Mouse (Mus musculus): ENCODE measurements at regions not wholly inside any gene's neighbourhood (a gene's known extent, or its start where the extent isn't known, plus 50 kb on each side); places are given as distances from the start of the nearest gene placed in this dataset.
A peak's percentile ranks its signal among the peaks of the same experiment; 100 is the strongest.

DNA sequence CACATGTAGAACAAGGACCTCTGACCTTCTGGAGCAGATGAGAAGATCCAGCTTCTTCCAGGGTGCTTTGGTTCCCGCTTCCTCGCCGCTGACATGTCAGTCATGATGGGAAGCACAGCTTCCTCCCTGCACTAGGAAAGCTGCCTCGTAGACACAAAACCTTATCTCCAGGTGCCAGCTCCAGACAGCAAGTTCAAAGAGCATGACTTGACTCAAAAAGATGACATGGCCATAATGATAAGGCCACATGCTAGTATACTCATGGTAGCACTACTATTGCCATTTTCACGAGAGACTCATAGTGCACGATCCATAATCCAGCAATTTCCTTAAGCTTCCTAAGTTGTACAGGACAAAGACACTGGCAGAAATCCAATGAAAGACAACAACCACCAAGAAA is 272.1 kb downstream of the Gm9195 start:
- DNase-seq (ENCODE audit: low read depth) = no peak

DNA sequence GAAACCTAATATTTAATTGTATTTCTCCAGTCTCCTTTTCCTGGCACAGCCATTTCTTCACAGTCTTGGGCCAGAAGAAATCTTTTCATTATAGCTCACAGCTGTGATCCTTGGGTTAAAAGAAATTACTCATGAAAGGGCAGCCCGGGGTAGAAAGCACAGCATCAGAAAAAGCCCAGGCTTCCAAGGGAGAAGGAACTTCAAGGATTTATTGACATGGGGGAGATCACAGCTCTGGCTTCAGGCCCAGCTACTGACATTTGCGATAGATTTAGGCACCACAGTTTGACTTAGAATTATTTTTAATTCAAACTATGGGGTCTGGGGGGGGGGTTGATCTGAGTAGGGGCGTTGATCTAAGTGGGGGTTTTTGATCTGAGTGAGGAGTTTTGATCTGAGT is 291.3 kb downstream of the Gm9195 start:
- DNase-seq (ENCODE audit: low read depth) = no peak

GRCm38 (mm10) chr14:72199900-72200299 is 291.7 kb downstream of the Gm9195 start:
- no peak for DNase-seq (ENCODE audit: low read depth)

- DNase-seq (ENCODE audit: low read depth) = no peak
Measured at GRCm38 (mm10) chr14:72197972-72198371, 293.7 kb downstream of the Gm9195 start.

DNA sequence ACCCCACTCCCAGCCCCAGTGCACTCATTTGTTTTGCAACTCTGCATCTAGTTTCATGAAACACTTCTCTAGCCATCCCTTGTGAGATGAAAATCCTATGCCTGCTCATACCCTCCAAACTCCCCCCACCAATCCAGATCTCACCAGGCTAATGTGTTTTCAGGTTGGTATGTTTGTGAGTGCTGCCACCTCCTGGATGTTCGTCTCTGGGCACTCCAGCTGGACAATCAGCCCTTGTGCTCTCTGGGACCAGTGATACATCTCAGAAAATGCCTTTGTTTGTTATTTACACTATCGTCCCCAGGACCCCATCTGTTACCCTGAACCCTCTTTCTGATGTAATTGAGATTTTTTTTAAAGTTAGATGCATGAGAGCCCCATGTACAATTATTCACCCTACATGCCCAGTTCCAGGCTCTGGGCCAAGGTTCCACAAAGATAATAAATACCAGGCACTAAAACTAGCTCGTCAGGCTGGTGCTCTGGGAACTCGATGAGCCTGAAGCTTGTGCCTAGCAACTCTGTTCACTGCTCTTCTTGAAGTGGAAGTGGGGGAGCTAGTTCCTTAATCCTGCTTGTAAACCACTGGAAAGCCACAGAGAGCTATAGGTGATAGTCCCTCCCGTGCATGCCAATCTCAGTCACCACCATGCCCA is 304.2 kb downstream of the Gm9195 start:
- DNase-seq (ENCODE audit: low read depth) = no peak

DNA sequence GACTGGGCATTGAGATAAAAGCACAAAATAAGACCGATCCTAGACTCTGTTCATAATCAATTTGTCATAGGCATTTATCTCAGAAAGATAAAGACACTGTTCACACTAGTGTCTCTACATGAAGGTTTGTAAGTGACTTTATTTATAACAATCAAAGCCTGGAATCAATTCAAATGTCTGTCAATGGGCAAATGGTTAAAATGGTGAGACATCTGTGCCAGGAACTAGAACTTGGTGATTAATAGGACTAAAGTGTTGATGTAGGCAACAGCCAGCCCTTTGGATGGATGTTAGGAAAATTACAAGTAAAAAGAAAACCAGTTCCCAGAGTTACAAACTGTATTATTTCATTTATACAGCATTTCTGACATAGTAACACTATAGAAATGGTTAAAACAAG is 315.9 kb downstream of the Gm9195 start:
- no peak for DNase-seq (ENCODE audit: low read depth)

- DNase-seq (ENCODE audit: low read depth) = no peak
Measured at GRCm38 (mm10) chr14:72172549-72173405, 318.9 kb downstream of the Gm9195 start.

- no peak for DNase-seq (ENCODE audit: low read depth)
Measured at GRCm38 (mm10) chr14:72171777-72172176, 319.9 kb downstream of the Gm9195 start.

DNA sequence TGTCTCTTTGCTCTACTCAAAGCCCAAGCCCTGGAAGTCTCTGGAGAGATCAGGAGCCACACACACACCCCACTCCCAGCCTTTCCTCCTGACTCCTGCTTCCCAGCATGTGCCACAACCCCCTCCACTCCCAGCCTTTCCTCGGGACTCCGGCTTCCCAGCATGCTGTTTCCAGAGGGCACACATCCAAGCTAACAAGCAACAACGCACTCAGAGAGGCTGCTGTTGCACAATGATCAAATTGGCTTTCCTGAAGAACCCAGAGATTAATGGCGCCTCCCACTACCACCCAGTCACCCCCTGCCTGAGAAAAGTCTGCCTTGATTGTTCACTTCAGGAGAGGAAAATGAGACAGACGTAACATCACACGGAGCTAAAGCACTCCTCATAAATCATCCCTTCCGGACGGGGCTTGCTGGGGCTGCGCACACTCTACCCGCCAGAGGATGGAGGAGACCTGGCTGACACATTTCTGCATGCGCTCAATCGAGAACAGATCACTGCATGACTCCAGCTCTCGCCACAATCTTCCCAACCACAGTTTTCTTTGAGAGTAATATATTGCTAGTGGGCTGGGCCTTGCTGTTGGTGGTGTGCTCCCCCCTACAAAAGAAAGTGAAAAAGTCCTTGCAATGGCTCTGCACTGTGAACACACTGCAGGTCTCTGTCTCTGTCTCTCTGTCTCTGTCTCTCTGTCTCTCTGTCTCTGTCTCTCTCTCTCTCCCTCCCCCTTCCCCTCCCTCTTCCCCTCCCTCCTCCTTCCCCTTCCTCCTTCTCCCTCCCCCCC is 332.9 kb downstream of the Gm9195 start:
- no peak for DNase-seq (ENCODE audit: low read depth)

DNA sequence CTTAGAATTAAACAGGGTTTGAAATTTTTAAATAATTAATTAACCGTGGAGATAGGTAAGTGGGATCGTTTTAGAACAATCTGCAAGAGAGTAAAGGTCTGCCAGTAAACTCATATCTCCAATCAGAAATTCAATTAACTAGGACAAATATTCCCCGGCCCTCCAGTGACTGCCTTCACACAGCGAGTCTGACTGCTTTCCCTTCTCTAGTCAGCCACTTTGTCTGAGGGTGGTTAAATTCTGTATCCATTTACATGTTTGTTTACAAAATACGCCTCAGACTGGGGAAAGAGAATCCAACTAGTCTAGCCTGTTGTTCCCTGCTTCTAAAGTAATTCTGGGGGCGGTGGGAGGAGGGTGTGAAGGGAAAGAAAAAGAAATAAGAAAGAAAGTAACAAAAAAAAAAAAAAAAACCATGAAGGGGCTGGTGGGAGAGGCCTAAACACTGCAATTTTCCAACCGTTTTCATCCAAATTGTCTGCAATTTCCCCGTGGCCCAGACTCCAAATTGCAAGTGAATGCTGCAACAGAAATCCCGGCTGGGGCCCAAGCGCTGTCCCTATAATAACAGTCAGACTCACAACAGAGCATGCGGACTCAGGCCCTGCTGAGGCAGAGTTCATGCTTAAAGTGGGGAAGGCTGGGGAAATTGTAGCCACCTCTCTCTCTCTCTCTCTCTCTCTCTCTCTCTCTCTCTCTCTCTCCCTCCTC is 336.3 kb downstream of the Gm9195 start:
- no peak for DNase-seq (ENCODE audit: low read depth)

GRCm38 (mm10) chr14:72151676-72152075 is 340.0 kb downstream of the Gm9195 start:
- DNase-seq (ENCODE audit: low read depth) = no peak

GRCm38 (mm10) chr14:72149463-72149862 is 342.2 kb downstream of the Gm9195 start:
- no peak for DNase-seq (ENCODE audit: low read depth)

GRCm38 (mm10) chr14:72148886-72149285 is 342.8 kb downstream of the Gm9195 start:
- no peak for DNase-seq (ENCODE audit: low read depth)

GRCm38 (mm10) chr14:72146381-72146780 is 345.3 kb downstream of the Gm9195 start:
- DNase-seq (ENCODE audit: low read depth) = no peak

GRCm38 (mm10) chr14:72142883-72143487 is 348.7 kb downstream of the Gm9195 start:
- DNase-seq (ENCODE audit: low read depth) = no peak

GRCm38 (mm10) chr14:72141136-72141535 is 350.5 kb downstream of the Gm9195 start:
- DNase-seq (ENCODE audit: low read depth) = no peak

DNA sequence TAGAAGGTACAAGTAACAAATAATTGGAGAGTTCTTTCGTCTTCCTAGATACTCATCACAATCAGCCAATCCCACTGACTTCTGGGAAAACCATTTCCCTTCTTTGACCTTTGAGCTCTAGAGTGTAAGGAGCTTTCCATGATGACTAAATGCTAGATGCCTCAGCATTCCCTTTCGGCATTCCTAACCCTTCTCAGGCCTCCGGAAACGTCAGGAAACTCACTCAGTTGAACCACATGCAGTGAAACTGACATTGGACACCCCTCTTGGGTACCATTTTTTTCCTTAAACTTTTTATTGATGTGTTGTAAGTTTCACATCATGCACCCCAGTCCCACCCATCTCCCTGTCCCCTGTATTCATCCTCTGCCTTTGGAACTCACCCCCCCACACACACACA is 361.5 kb downstream of the Gm9195 start:
- no peak for DNase-seq (ENCODE audit: low read depth)

GRCm38 (mm10) chr14:72121786-72122185 is 369.9 kb downstream of the Gm9195 start:
- DNase-seq (ENCODE audit: low read depth) = no peak

- no peak for DNase-seq (ENCODE audit: low read depth)
Measured at GRCm38 (mm10) chr14:72121006-72121405, 370.6 kb downstream of the Gm9195 start.

- no peak for DNase-seq (ENCODE audit: low read depth)
Measured at GRCm38 (mm10) chr14:72116842-72117241, 374.8 kb downstream of the Gm9195 start.

DNA sequence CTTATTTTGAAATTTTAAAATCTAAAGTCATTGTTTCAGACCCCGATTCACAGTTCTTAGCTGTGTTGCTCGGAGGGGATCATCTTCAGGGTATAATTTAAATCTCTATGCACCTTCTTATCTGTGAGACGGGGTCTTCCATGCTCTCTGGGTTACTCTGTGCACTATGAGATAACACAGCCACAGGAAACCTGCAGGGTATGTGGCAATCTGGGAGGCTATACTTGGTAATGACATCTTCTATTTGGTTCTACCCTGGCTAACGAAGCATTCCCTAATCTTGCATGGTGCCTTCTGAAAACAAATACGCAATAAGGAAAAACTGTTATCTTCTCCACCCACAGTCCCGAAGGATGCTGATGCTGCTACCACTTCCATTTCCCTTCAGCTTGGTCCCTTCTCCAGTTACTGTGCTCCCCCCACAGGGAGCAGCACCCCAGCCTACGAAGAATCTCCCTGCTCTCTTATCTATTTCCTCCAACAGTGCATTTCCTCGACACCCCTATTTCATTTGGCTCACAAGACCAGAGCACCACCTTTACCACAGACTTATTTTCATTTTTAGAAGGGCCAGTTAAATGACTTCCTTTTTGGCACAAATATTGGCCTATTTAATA is 378.2 kb downstream of the Gm9195 start:
- DNase-seq (ENCODE audit: low read depth) = peak; percentile 14
